Mouse (Mus musculus) layer of hippocampus, adult 18-20 months (tissue): ENCODE measurements around the gene Cys1. TPM values are rescaled to one million over a fixed set of nuclear protein-coding genes. Genes with fewer than 3 reads are reported as not detected.
"Not testable (repeated sequence)": the region's sequence is repeated elsewhere in the genome, so short reads cannot be mapped to it uniquely, and the experiment has no call there.

Experiments
- DNase-seq, 2 experiments: peaks; one replicate each; pipeline ENCODE4 v3.0.0; 2022; ENCODE audit warnings: low spot score in 2 of 2
- long read RNA-seq: library from polyadenylated mRNA; stranded (forward); transcript quantifications from one replicate; pipeline ENCODE4 v2.0.0, GENCODE M21; 2021
- total RNA-seq, 2 experiments: library from RNA; stranded (reverse); gene quantifications; 2 replicates each; pipeline ENCODE4 v1.2.3; 2021

Cys1 gene
- 10 to 100 TPM; 30.2 to 35.4 TPM for total RNA-seq
- long read RNA-seq, transcript Cys1-203 (3 exons, 1,732 nt), result major isoform, 23 of 42 reads
- long read RNA-seq, partial matches to known transcripts, result 6 of 42 reads
- long read RNA-seq, other reads (novel, unspliced or antisense), result 9 of 42 reads

GRCm38 (mm10) chr12:24681286-24682023 is at the start of gene Cys1:
Gene Cys1 (minus strand): TSS chr12:24681813.
- no peak for DNase-seq

GRCm38 (mm10) chr12:24724369-24724768 is 42.8 kb upstream of the Cys1 start:
- no peak for DNase-seq

GRCm38 (mm10) chr12:24723859-24724258 is 42.2 kb upstream of the Cys1 start:
- no peak for DNase-seq

GRCm38 (mm10) chr12:24723434-24723833 is 41.8 kb upstream of the Cys1 start:
- no peak for DNase-seq

- peak in 1 of 2 experiments; percentile 65 for DNase-seq
Measured at GRCm38 (mm10) chr12:24716721-24717301, 35.2 kb upstream of the Cys1 start.

GRCm38 (mm10) chr12:24715268-24715896 is 33.8 kb upstream of the Cys1 start:
- no peak for DNase-seq

- no peak for DNase-seq
Measured at GRCm38 (mm10) chr12:24714579-24715255, 33.1 kb upstream of the Cys1 start.

- DNase-seq, result no peak
Measured at GRCm38 (mm10) chr12:24712396-24712795, 30.8 kb upstream of the Cys1 start.

- no peak for DNase-seq
Measured at GRCm38 (mm10) chr12:24710672-24711071, 29.1 kb upstream of the Cys1 start.

- peak; percentile 13 to 83 for DNase-seq
Measured at GRCm38 (mm10) chr12:24709831-24710508, 28.4 kb upstream of the Cys1 start.

- DNase-seq, result no peak
Measured at GRCm38 (mm10) chr12:24709409-24709808, 27.8 kb upstream of the Cys1 start.

GRCm38 (mm10) chr12:24708824-24709218 is 27.2 kb upstream of the Cys1 start:
- no peak for DNase-seq

- peak; percentile 79 to 89 for DNase-seq
Measured at GRCm38 (mm10) chr12:24707954-24708823, 26.6 kb upstream of the Cys1 start, which contains the start of gene Rrm2. Gene Rrm2 (plus strand): TSS chr12:24708241.

GRCm38 (mm10) chr12:24707480-24707802 is 25.8 kb upstream of the Cys1 start:
- DNase-seq, result no peak

GRCm38 (mm10) chr12:24706764-24707479 is 25.3 kb upstream of the Cys1 start:
- DNase-seq, result no peak

GRCm38 (mm10) chr12:24705502-24706263 is 24.1 kb upstream of the Cys1 start:
- no peak for DNase-seq

- DNase-seq, result no peak
Measured at GRCm38 (mm10) chr12:24703013-24703412, 21.4 kb upstream of the Cys1 start.

GRCm38 (mm10) chr12:24701621-24702020 is 20.0 kb upstream of the Cys1 start:
- not testable (repeated sequence) for DNase-seq

GRCm38 (mm10) chr12:24699578-24699977 is 18.0 kb upstream of the Cys1 start:
- DNase-seq, result no peak
